Comparison of ENCODE assay signal across 13 mouse cellular contexts in the genomic region with DNA sequence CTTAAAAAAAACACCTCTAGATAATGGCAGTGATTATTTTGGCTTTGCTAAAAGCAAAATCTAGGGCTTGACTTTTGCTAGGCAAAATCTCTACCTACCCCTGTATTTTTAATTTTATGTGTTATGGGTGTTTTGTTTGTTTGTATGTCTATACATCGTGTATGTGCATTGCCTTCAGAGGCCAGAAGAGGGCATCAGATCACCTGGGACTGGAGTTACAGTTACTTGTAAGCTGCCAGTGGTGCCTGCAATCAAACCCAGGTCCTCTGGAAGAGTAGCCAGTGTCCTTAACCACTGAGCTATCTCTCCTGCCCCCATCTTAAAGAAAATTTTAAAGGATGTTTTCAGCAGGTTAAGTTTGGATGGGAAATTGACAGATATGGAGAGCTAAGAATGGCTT. TPM values are rescaled to one million over a fixed set of nuclear protein-coding genes. Genes with fewer than 3 reads are reported as not detected.
DNase-seq lines count a peak whose midpoint lies in the region; ATAC-seq and TF ChIP-seq lines count a peak whose summit lies in the region.
"Had no signal": no experiment of that assay in that cellular context is flagged by ENCODE, and none has a peak within 500 bp of the region (broad histone marks: within the 10 kb centered on the region; RNA-seq: fewer than 3 reads in every experiment).

No protein-coding gene starts in this region.

- H3K36me3 ChIP-seq in intestine, postnatal 0 days (ENCODE audit: control insufficient read depth, insufficient read depth) = peaks cover 37% of the 10 kb centered on the region
- H3K36me3 ChIP-seq in intestine, embryonic 16.5 days (ENCODE audit: control insufficient read depth, insufficient read depth, low read length) = peaks cover 17% of the 10 kb centered on the region
- peaks cover 22% of the 10 kb centered on the region for H3K36me3 ChIP-seq in ES-E14 (ENCODE audit: control insufficient read depth, insufficient read depth, low read length, poor library complexity, severe bottlenecking)
- peaks cover 19% of the 10 kb centered on the region for H3K36me3 ChIP-seq in splenic B cell, adult 2 months (ENCODE audit: control insufficient read depth, insufficient read depth, low read length, poor library complexity, severe bottlenecking)
- peaks cover 45% of the 10 kb centered on the region for H3K36me3 ChIP-seq in thymus, adult 2 months (ENCODE audit: control insufficient read depth, insufficient read depth, low read length)

- peak; percentile 51 for TF ChIP-seq CTCF in intestine, postnatal 0 days (IDR thresholded peaks at IDR 0.05; ENCODE audit: low read depth)
- TF ChIP-seq CTCF in thymus, adult 2 months (IDR thresholded peaks at IDR 0.05; ENCODE audit: borderline replicate concordance, control insufficient read depth, extremely low read depth, insufficient read depth, low read length, poor library complexity) = no peak

- in situ Hi-C loops in ES-E14 (cut with MboI; ENCODE audit: low sequenced_read_pairs in 2 of 2, unreplicated experiment in 2 of 2) = no loop called here

- no peak overlapping the region for H3K27ac ChIP-seq in intestine, postnatal 0 days (ENCODE audit: low read depth, low read length)
- H3K27ac ChIP-seq in intestine, embryonic 16.5 days (ENCODE audit: low read length) = no peak overlapping the region
- H3K27ac ChIP-seq in ES-E14 (ENCODE audit: insufficient read depth, low read depth, low read length, poor library complexity, severe bottlenecking) = no peak overlapping the region
- no peak overlapping the region for H3K27ac ChIP-seq in thymus, adult 2 months (ENCODE audit: control insufficient read depth, insufficient read depth, low read length)
- H3K27ac ChIP-seq: midbrain, embryonic 13.5 days; neural tube, embryonic 12.5 days had no signal

- no peak for ATAC-seq in intestine, postnatal 0 days
- no peak for ATAC-seq in intestine, embryonic 16.5 days
- ATAC-seq in erythroid progenitor cell, adult 5-6 weeks (replicated peaks; ENCODE audit: low FRiP score, poor library complexity, severe bottlenecking) = no peak
- ATAC-seq: midbrain, embryonic 13.5 days had no signal

- no peaks in the 10 kb centered on the region for H3K27me3 ChIP-seq in intestine, postnatal 0 days (replicated peaks; ENCODE audit: control insufficient read depth, insufficient read depth, low read length)
- H3K27me3 ChIP-seq in intestine, embryonic 16.5 days (replicated peaks; ENCODE audit: control insufficient read depth, insufficient read depth, low read length) = no peaks in the 10 kb centered on the region
- H3K27me3 ChIP-seq in splenic B cell, adult 2 months (ENCODE audit: control insufficient read depth, insufficient read depth, low read length, poor library complexity, severe bottlenecking) = no peaks in the 10 kb centered on the region
- no peaks in the 10 kb centered on the region for H3K27me3 ChIP-seq in thymus, adult 2 months (ENCODE audit: control insufficient read depth, insufficient read depth, low read length)
- H3K27me3 ChIP-seq: midbrain, embryonic 13.5 days; neural tube, embryonic 12.5 days had no signal

- no peak overlapping the region for H3K4me2 ChIP-seq in intestine, postnatal 0 days (replicated peaks; ENCODE audit: low read depth)
- H3K4me2 ChIP-seq in intestine, embryonic 16.5 days (ENCODE audit: low read depth, low read length) = no peak overlapping the region
- H3K4me2 ChIP-seq: midbrain, embryonic 13.5 days; neural tube, embryonic 12.5 days had no signal

- 100% methylated on average over 1 of the region's 1 CpGs for WGBS in intestine, postnatal 0 days
- WGBS in intestine, embryonic 16.5 days = 100% methylated on average over 1 of the region's 1 CpGs
- WGBS in thymus, adult 2 months = 94% methylated on average over 1 of the region's 1 CpGs

- TF ChIP-seq POLR2A in thymus, adult 2 months (IDR thresholded peaks at IDR 0.05; ENCODE audit: control insufficient read depth, extremely low read depth, insufficient read depth, low read length, poor library complexity) = no peak

- DNase-seq in retina, postnatal 1 day = peak; percentile 3
- DNase-seq in retina, embryonic 14.5 days (ENCODE audit: low spot score) = no peak
- DNase-seq in ES-E14 (ENCODE audit: low read depth, low spot score) = peak; percentile 22
- peak; percentile 36 for DNase-seq in splenic B cell, adult 2 months (ENCODE audit: low read depth, low spot score)
- no peak for DNase-seq in thymus, adult 2 months
- DNase-seq: adrenal gland, postnatal 10 days; heart, postnatal 36 days; lung, postnatal 4 days had no signal

- no peak overlapping the region for H3K9ac ChIP-seq in intestine, postnatal 0 days (ENCODE audit: low read depth, low read length)
- H3K9ac ChIP-seq in intestine, embryonic 16.5 days (ENCODE audit: low read depth, low read length) = no peak overlapping the region
- H3K9ac ChIP-seq in ES-E14 (ENCODE audit: insufficient read depth, low read depth, low read length, poor library complexity, severe bottlenecking) = no peak overlapping the region
- H3K9ac ChIP-seq: midbrain, embryonic 13.5 days; neural tube, embryonic 12.5 days had no signal

- H3K9me3 ChIP-seq in intestine, postnatal 0 days (ENCODE audit: control insufficient read depth) = no peaks in the 10 kb centered on the region
- H3K9me3 ChIP-seq in intestine, embryonic 16.5 days (ENCODE audit: control insufficient read depth, low read length) = no peaks in the 10 kb centered on the region
- H3K9me3 ChIP-seq in ES-E14 (ENCODE audit: control insufficient read depth, insufficient read depth, low read depth, low read length) = no peaks in the 10 kb centered on the region
- H3K9me3 ChIP-seq: midbrain, embryonic 13.5 days; neural tube, embryonic 12.5 days had no signal

- H3K4me3 ChIP-seq in intestine, postnatal 0 days (ENCODE audit: low read depth, low read length) = no peak overlapping the region
- H3K4me3 ChIP-seq in intestine, embryonic 16.5 days (ENCODE audit: low read length) = no peak overlapping the region
- H3K4me3 ChIP-seq in ES-E14 (ENCODE audit: insufficient read depth in 1 of 2, low read depth in 1 of 2, low read length in 2 of 2, poor library complexity in 1 of 2, severe bottlenecking in 1 of 2) = no peak overlapping the region
- no peak overlapping the region for H3K4me3 ChIP-seq in thymus, adult 2 months (ENCODE audit: control insufficient read depth, insufficient read depth, low read length)
- H3K4me3 ChIP-seq: midbrain, embryonic 13.5 days; neural tube, embryonic 12.5 days had no signal

- H3K4me1 ChIP-seq in intestine, postnatal 0 days (replicated peaks; ENCODE audit: control insufficient read depth, insufficient read depth, low read length) = peaks cover 7% of the 10 kb centered on the region
- H3K4me1 ChIP-seq in intestine, embryonic 16.5 days (ENCODE audit: control insufficient read depth, insufficient read depth, low read length) = peaks cover 8% of the 10 kb centered on the region
- H3K4me1 ChIP-seq in ES-E14 (ENCODE audit: control insufficient read depth in 2 of 2, insufficient read depth in 2 of 2, low read length in 2 of 2, poor library complexity in 1 of 2) = no peaks in the 10 kb centered on the region; a peak in 1 of 4 replicates
- H3K4me1 ChIP-seq in thymus, adult 2 months (replicated peaks; ENCODE audit: control insufficient read depth, insufficient read depth, low read length) = no peaks in the 10 kb centered on the region; the same call in 1 of the 2 replicates

TF ChIP-seq in ES-E14, 5 proteins besides CTCF, POLR2A, EP300 and RAD21 (continues in another document):
- TF ChIP-seq HCFC1 (IDR thresholded peaks at IDR 0.05; ENCODE audit: borderline replicate concordance, insufficient read depth, low read length) (no peak), CHD2 (IDR thresholded peaks at IDR 0.05; ENCODE audit: low read depth, low read length) (no peak)

RNA-seq across cellular contexts. Expression of a gene that starts 4.1 kb away (rescaled TPM):
- polyA plus RNA-seq in intestine, postnatal 0 days (2015; fragmentation: Nextera tagmentation; extraction: Ambion mirVana) = 42.5 and 46.3 TPM in 2 replicates
- polyA plus RNA-seq in intestine, embryonic 16.5 days (2015; fragmentation: Nextera tagmentation; extraction: Ambion mirVana) = 57.4 and 60.9 TPM in 2 replicates
- total RNA-seq in ES-E14 (2012; rRNA removed) = 24.3 and 31.3 TPM in 2 replicates
- total RNA-seq in erythroid progenitor cell, adult 5-6 weeks (2015; ENCODE audit: low replicate concordance) = 28.1 and 46.1 TPM in 2 replicates
- 30.5 and 34.8 TPM in 2 replicates for total RNA-seq in erythroid progenitor cell, adult 5-6 weeks (2017; ENCODE audit: low replicate concordance)
- polyA plus RNA-seq in thymus, adult 2 months (2012; rRNA removed) = 42.1 and 42.2 TPM in 2 replicates

RNA-seq across cellular contexts. Expression of a gene that starts 5.0 kb away (rescaled TPM):
- 17.7 and 18.1 TPM in 2 replicates for polyA plus RNA-seq in intestine, postnatal 0 days (2015; fragmentation: Nextera tagmentation; extraction: Ambion mirVana)
- 29.7 and 30.9 TPM in 2 replicates for polyA plus RNA-seq in intestine, embryonic 16.5 days (2015; fragmentation: Nextera tagmentation; extraction: Ambion mirVana)
- 37.7 and 38.0 TPM in 2 replicates for total RNA-seq in ES-E14 (2012; rRNA removed)
- 73.4 and 91.5 TPM in 2 replicates for total RNA-seq in erythroid progenitor cell, adult 5-6 weeks (2015; ENCODE audit: low replicate concordance)
- total RNA-seq in erythroid progenitor cell, adult 5-6 weeks (2017; ENCODE audit: low replicate concordance) = 63.5 and 75.6 TPM in 2 replicates
- polyA plus RNA-seq in thymus, adult 2 months (2012; rRNA removed) = 106 and 113 TPM in 2 replicates

RNA-seq across cellular contexts. Expression of a gene that starts 26.0 kb away (rescaled TPM):
- polyA plus RNA-seq in intestine, postnatal 0 days (2015; fragmentation: Nextera tagmentation; extraction: Ambion mirVana) = 11.0 and 12.2 TPM in 2 replicates
- 25.9 and 28.4 TPM in 2 replicates for polyA plus RNA-seq in intestine, embryonic 16.5 days (2015; fragmentation: Nextera tagmentation; extraction: Ambion mirVana)
- 29.2 and 30.1 TPM in 2 replicates for total RNA-seq in ES-E14 (2012; rRNA removed)
- 9.2 and 15.5 TPM in 2 replicates for total RNA-seq in erythroid progenitor cell, adult 5-6 weeks (2015; ENCODE audit: low replicate concordance)
- total RNA-seq in erythroid progenitor cell, adult 5-6 weeks (2017; ENCODE audit: low replicate concordance) = 7.7 and 11.8 TPM in 2 replicates
- 14.8 and 22.2 TPM in 2 replicates for polyA plus RNA-seq in thymus, adult 2 months (2012; rRNA removed)

RNA-seq across cellular contexts. Expression of a gene that starts 46.9 kb away (rescaled TPM):
- polyA plus RNA-seq in intestine, postnatal 0 days (2015; fragmentation: Nextera tagmentation; extraction: Ambion mirVana) = 23.2 and 24.3 TPM in 2 replicates
- polyA plus RNA-seq in intestine, embryonic 16.5 days (2015; fragmentation: Nextera tagmentation; extraction: Ambion mirVana) = 22.5 and 23.0 TPM in 2 replicates
- total RNA-seq in ES-E14 (2012; rRNA removed) = 12.9 and 14.9 TPM in 2 replicates
- total RNA-seq in erythroid progenitor cell, adult 5-6 weeks (2015; ENCODE audit: low replicate concordance) = 23.8 and 27.7 TPM in 2 replicates
- 7.1 and 13.7 TPM in 2 replicates for total RNA-seq in erythroid progenitor cell, adult 5-6 weeks (2017; ENCODE audit: low replicate concordance)
- 87.9 and 93.7 TPM in 2 replicates for polyA plus RNA-seq in thymus, adult 2 months (2012; rRNA removed)

RNA-seq across cellular contexts. Expression of a gene that starts 47.1 kb away (rescaled TPM):
- 10.7 and 10.8 TPM in 2 replicates for polyA plus RNA-seq in intestine, postnatal 0 days (2015; fragmentation: Nextera tagmentation; extraction: Ambion mirVana)
- polyA plus RNA-seq in intestine, embryonic 16.5 days (2015; fragmentation: Nextera tagmentation; extraction: Ambion mirVana) = 23.9 and 27.5 TPM in 2 replicates
- 22.4 and 29.8 TPM in 2 replicates for total RNA-seq in ES-E14 (2012; rRNA removed)
- total RNA-seq in erythroid progenitor cell, adult 5-6 weeks (2015; ENCODE audit: low replicate concordance) = 36.0 and 39.0 TPM in 2 replicates
- total RNA-seq in erythroid progenitor cell, adult 5-6 weeks (2017; ENCODE audit: low replicate concordance) = 8.5 and 14.6 TPM in 2 replicates
- 18.7 and 20.6 TPM in 2 replicates for polyA plus RNA-seq in thymus, adult 2 months (2012; rRNA removed)

Comparison
In these comparisons a context has a peak if more than half of its experiments do, and no peak if none do; other contexts are left out.
1. DNase-seq: peak in retina, postnatal 1 day (single experiment), ES-E14 (single experiment) and splenic B cell, adult 2 months (single experiment); none in retina, embryonic 14.5 days (single experiment) and thymus, adult 2 months (single experiment).